ENCODE assay signal across 25 mouse cellular contexts in the genomic region with DNA sequence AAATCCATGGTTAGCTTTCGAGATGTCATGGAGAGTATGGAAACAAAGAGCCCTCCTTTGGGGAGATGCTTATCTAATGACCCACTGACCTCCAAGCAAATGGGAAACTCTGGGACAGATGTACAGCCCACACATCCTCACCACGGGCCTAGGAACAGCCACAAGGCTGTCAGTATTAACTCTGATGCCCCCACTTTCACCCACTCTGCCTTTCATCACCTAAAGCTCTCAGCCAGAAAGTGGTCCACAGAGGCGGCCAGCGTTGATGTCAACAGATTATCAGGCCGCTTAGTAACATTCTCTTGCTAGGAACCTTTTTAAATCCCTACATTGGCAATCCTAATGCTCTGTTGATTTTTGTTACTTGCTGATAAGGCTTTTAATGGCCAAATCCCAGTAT.
DNase-seq lines count a peak whose midpoint lies in the region; ATAC-seq and TF ChIP-seq lines count a peak whose summit lies in the region.
"Had no signal": no experiment of that assay in that cellular context is flagged by ENCODE, and none has a peak within 500 bp of the region (broad histone marks: within the 10 kb centered on the region; RNA-seq: fewer than 3 reads in every experiment).

No protein-coding gene starts in this region.

- H3K9ac ChIP-seq in heart, embryonic 15.5 days = no peak overlapping the region
- no peak overlapping the region for H3K9ac ChIP-seq in midbrain, embryonic 13.5 days (replicated peaks)
- no peak overlapping the region for H3K9ac ChIP-seq in midbrain, postnatal 0 days (replicated peaks; ENCODE audit: low read length, poor library complexity, severe bottlenecking)
- H3K9ac ChIP-seq: embryonic facial prominence, embryonic 15.5 days; forebrain, embryonic 15.5 days; hindbrain, embryonic 12.5 days; intestine, embryonic 15.5 days; limb, embryonic 13.5 days; lung, embryonic 15.5 days had no signal

- ATAC-seq in heart, embryonic 15.5 days (replicated peaks; ENCODE audit: insufficient number of reproducible peaks, insufficient read depth, low FRiP score, low read depth) = peak; percentile 47; the same call in 1 of the 2 replicates
- ATAC-seq in midbrain, embryonic 13.5 days = no peak
- ATAC-seq in midbrain, postnatal 0 days (ENCODE audit: low FRiP score) = no peak
- ATAC-seq: forebrain, embryonic 15.5 days; hindbrain, postnatal 0 days; intestine, embryonic 15.5 days; Patski had no signal

- no peak overlapping the region for H3K27ac ChIP-seq in heart, embryonic 10.5 days
- H3K27ac ChIP-seq in heart, embryonic 15.5 days = 0 out of 2 replicates have a peak overlapping the region, but pooled peaks have one; percentile 4
- peak overlapping the region; percentile 14; the same call in 1 of the 2 replicates for H3K27ac ChIP-seq in midbrain, embryonic 13.5 days
- no peak overlapping the region for H3K27ac ChIP-seq in midbrain, postnatal 0 days (ENCODE audit: low read depth, low read length)
- H3K27ac ChIP-seq: embryonic facial prominence, embryonic 10.5 days; embryonic facial prominence, embryonic 15.5 days; forebrain, embryonic 15.5 days; heart, adult 2 months; hindbrain, embryonic 12.5 days; hindbrain, postnatal 0 days; intestine, embryonic 15.5 days; limb, embryonic 13.5 days; lung, embryonic 15.5 days had no signal

- 15% methylated on average over 5 of the region's 5 CpGs for WGBS in heart, embryonic 10.5 days
- WGBS in heart, embryonic 15.5 days = 13% methylated on average over 5 of the region's 5 CpGs
- 42% methylated on average over 5 of the region's 5 CpGs for WGBS in midbrain, embryonic 13.5 days
- WGBS in midbrain, postnatal 0 days = 41% methylated on average over 5 of the region's 5 CpGs

- no peaks in the 10 kb centered on the region for H3K9me3 ChIP-seq in heart, embryonic 10.5 days
- H3K9me3 ChIP-seq in heart, embryonic 15.5 days (replicated peaks) = no peaks in the 10 kb centered on the region
- no peaks in the 10 kb centered on the region for H3K9me3 ChIP-seq in midbrain, embryonic 13.5 days
- no peaks in the 10 kb centered on the region for H3K9me3 ChIP-seq in midbrain, postnatal 0 days (ENCODE audit: low read length)
- H3K9me3 ChIP-seq: embryonic facial prominence, embryonic 10.5 days; embryonic facial prominence, embryonic 15.5 days; forebrain, embryonic 15.5 days; hindbrain, embryonic 12.5 days; intestine, embryonic 15.5 days; limb, embryonic 13.5 days; lung, embryonic 15.5 days had no signal

- H3K4me3 ChIP-seq in heart, embryonic 10.5 days = no peak overlapping the region
- no peak overlapping the region for H3K4me3 ChIP-seq in heart, embryonic 15.5 days
- no peak overlapping the region for H3K4me3 ChIP-seq in midbrain, embryonic 13.5 days (replicated peaks)
- no peak overlapping the region for H3K4me3 ChIP-seq in midbrain, postnatal 0 days (ENCODE audit: low read depth, low read length)
- H3K4me3 ChIP-seq: embryonic facial prominence, embryonic 10.5 days; embryonic facial prominence, embryonic 15.5 days; forebrain, embryonic 15.5 days; heart, adult 2 months; hindbrain, embryonic 12.5 days; intestine, embryonic 15.5 days; limb, embryonic 13.5 days; lung, embryonic 15.5 days had no signal

- H3K4me1 ChIP-seq in heart, embryonic 10.5 days = peaks cover 15% of the 10 kb centered on the region
- H3K4me1 ChIP-seq in heart, embryonic 15.5 days (replicated peaks) = peaks cover 11% of the 10 kb centered on the region
- H3K4me1 ChIP-seq in midbrain, embryonic 13.5 days (replicated peaks) = 0 out of 2 replicates have a peak, but pooled peaks cover 9% of the 10 kb centered on the region
- no peaks in the 10 kb centered on the region for H3K4me1 ChIP-seq in midbrain, postnatal 0 days (ENCODE audit: insufficient read depth, low read length)
- H3K4me1 ChIP-seq: embryonic facial prominence, embryonic 15.5 days; forebrain, embryonic 15.5 days; hindbrain, embryonic 12.5 days; intestine, embryonic 15.5 days; limb, embryonic 13.5 days; lung, embryonic 15.5 days had no signal

- H3K27me3 ChIP-seq in heart, embryonic 10.5 days (ENCODE audit: insufficient read depth, poor library complexity, severe bottlenecking) = no peaks in the 10 kb centered on the region
- H3K27me3 ChIP-seq in heart, embryonic 15.5 days = no peaks in the 10 kb centered on the region
- no peaks in the 10 kb centered on the region for H3K27me3 ChIP-seq in midbrain, embryonic 13.5 days
- no peaks in the 10 kb centered on the region for H3K27me3 ChIP-seq in midbrain, postnatal 0 days (ENCODE audit: insufficient read depth, low read length)
- H3K27me3 ChIP-seq: embryonic facial prominence, embryonic 15.5 days; forebrain, embryonic 15.5 days; hindbrain, embryonic 12.5 days; intestine, embryonic 15.5 days; limb, embryonic 13.5 days; lung, embryonic 15.5 days; Patski had no signal

- peak; percentile 78 for DNase-seq in heart, embryonic 10.5 days (ENCODE audit: low spot score)
- no peak for DNase-seq in heart, adult 11 months
- no peak for DNase-seq in heart, postnatal 14 days
- no peak for DNase-seq in midbrain, postnatal 0 days (ENCODE audit: low spot score)
- peak; percentile 2 for DNase-seq in embryo, embryonic 11 days
- DNase-seq: adrenal gland, postnatal 10 days; cerebellum, adult 11 months; cerebellum, adult 9-10 months; cerebellum, postnatal 36 days; gastrocnemius, postnatal 25 days; heart, adult 2 months; kidney, adult 2 months; kidney, postnatal 36 days had no signal

- no peak for TF ChIP-seq CTCF in midbrain, postnatal 0 days (IDR thresholded peaks at IDR 0.05)

- intact Hi-C loops in heart, postnatal 14 days (cut with DNase I) = no loop called here

- peak overlapping the region; percentile 11; the same call in 1 of the 2 replicates for H3K4me2 ChIP-seq in heart, embryonic 15.5 days
- H3K4me2 ChIP-seq in midbrain, embryonic 13.5 days (replicated peaks) = no peak overlapping the region
- H3K4me2 ChIP-seq in midbrain, postnatal 0 days (ENCODE audit: low read depth, low read length, poor library complexity, severe bottlenecking) = no peak overlapping the region
- H3K4me2 ChIP-seq: embryonic facial prominence, embryonic 15.5 days; forebrain, embryonic 15.5 days; hindbrain, embryonic 12.5 days; intestine, embryonic 15.5 days; limb, embryonic 13.5 days; liver, embryonic 11.5 days; lung, embryonic 15.5 days had no signal

- no peaks in the 10 kb centered on the region for H3K36me3 ChIP-seq in heart, embryonic 10.5 days
- no peaks in the 10 kb centered on the region for H3K36me3 ChIP-seq in heart, embryonic 15.5 days
- H3K36me3 ChIP-seq in midbrain, embryonic 13.5 days = no peaks in the 10 kb centered on the region
- H3K36me3 ChIP-seq in midbrain, postnatal 0 days (ENCODE audit: insufficient read depth, low read length) = no peaks in the 10 kb centered on the region
- H3K36me3 ChIP-seq: embryonic facial prominence, embryonic 10.5 days; embryonic facial prominence, embryonic 15.5 days; forebrain, embryonic 15.5 days; hindbrain, embryonic 12.5 days; intestine, embryonic 15.5 days; limb, embryonic 13.5 days; lung, embryonic 15.5 days had no signal

Comparison
In these comparisons a context has a peak if more than half of its experiments do, and no peak if none do; other contexts are left out.
1. DNase-seq: peak in heart, embryonic 10.5 days (single experiment) and embryo, embryonic 11 days (single experiment); none in heart, adult 11 months (single experiment), heart, postnatal 14 days (0 of 2) and midbrain, postnatal 0 days (single experiment).
2. H3K27ac ChIP-seq: peak in heart, embryonic 15.5 days (single experiment) and midbrain, embryonic 13.5 days (single experiment); none in heart, embryonic 10.5 days (single experiment) and midbrain, postnatal 0 days (single experiment).